Mouse (Mus musculus) spleen, adult 2 months (tissue): Measurements from ENCODE around the gene Iqcd. TPM values are rescaled to one million over a fixed set of nuclear protein-coding genes. Genes with fewer than 3 reads are reported as not detected.
A peak's percentile ranks its signal among the peaks of the same experiment; 100 is the strongest.

ENCODE experiments used
- DNase-seq, 2 experiments: peaks; one replicate each; pipeline versions ENCODE4 v3.0.0 to v3.0.0-alpha.2; 2012 to 2021; ENCODE audit warnings: low spot score in 2 of 2, low read depth in 1 of 2
- H3K27ac ChIP-seq: fragments of 200-500 bp; 2 replicates; pipeline ENCODE4 v1.5.1; 2012; ENCODE audit warnings: low read length, inconsistent platforms; ENCODE audit not compliant: insufficient read depth
- H3K27me3 ChIP-seq: fragments of 200-500 bp; 2 replicates; pipeline ENCODE4 v1.6.1; 2012; ENCODE audit warnings: mild to moderate bottlenecking, moderate library complexity, low read length, inconsistent platforms; ENCODE audit not compliant: control insufficient read depth, insufficient read depth
- H3K36me3 ChIP-seq: fragments of 200-500 bp; 2 replicates; pipeline ENCODE4 v1.6.1; 2012; ENCODE audit warnings: mild to moderate bottlenecking, low read length, inconsistent platforms; ENCODE audit not compliant: control insufficient read depth, insufficient read depth
- H3K4me1 ChIP-seq: fragments of 200-500 bp; 2 replicates; pipeline ENCODE4 v1.6.1; 2011; ENCODE audit warnings: inconsistent platforms; ENCODE audit not compliant: control insufficient read depth, insufficient read depth, insufficient read length
- H3K4me3 ChIP-seq: fragments of 200-500 bp; 2 replicates; pipeline ENCODE4 v1.5.1; 2011; ENCODE audit warnings: mild to moderate bottlenecking, inconsistent platforms; ENCODE audit not compliant: insufficient read depth, insufficient read length; ENCODE audit errors: extremely low read depth
- CTCF ChIP-seq: fragments of 200-500 bp; IDR thresholded peaks from 2 replicates; pipeline ENCODE4 v1.5.1; 2011; ENCODE audit warnings: mild to moderate bottlenecking, inconsistent platforms; ENCODE audit not compliant: insufficient read depth, insufficient read length, insufficient replicate concordance; ENCODE audit errors: extremely low read depth
- POLR2A ChIP-seq: fragments of 200-500 bp; IDR thresholded peaks from 2 replicates; pipeline ENCODE4 v1.6.1; 2011; ENCODE audit warnings: low read depth, low read length, inconsistent platforms
- WGBS: fragments of 180-500 bp; shearing (Covaris S2); methylation state at CpG from one replicate; pipeline ENCODE4 v1.1.7; 2018; 5-methylcytosine and 5-hydroxymethylcytosine counted together
- polyA plus RNA-seq: library from polyadenylated mRNA; depleted of rRNA; stranded (reverse); fragments of >200 nt; gene quantifications from 2 replicates; pipeline ENCODE4 v1.2.3, GENCODE M21; 2012

Iqcd gene
- polyA plus RNA-seq, 1 experiment = 0.40 TPM

DNA sequence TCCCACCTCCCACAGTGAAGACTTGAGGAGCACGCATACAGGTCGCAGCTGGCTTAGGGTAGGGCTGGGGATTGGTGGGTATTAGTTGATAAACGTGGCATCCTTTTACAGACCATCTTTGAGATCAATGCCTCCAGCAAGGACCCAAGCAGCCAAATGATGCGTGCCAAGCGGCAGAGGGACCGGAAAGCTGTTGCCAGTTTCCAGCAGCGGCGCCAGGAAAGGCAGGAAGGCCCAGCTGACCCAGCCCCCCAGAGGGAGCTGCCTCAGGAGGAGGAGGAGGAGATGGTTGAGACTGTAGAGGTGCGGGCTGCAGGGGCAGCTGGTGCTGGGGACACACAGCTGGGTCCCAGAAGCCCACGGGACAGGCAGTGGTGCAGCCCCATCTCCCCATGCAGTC lies 35.6 kb downstream of the Iqcd start:
- peaks cover 14% of the 10 kb centered on the region; the same call in 1 of the 2 replicates for H3K4me1 ChIP-seq

DNA sequence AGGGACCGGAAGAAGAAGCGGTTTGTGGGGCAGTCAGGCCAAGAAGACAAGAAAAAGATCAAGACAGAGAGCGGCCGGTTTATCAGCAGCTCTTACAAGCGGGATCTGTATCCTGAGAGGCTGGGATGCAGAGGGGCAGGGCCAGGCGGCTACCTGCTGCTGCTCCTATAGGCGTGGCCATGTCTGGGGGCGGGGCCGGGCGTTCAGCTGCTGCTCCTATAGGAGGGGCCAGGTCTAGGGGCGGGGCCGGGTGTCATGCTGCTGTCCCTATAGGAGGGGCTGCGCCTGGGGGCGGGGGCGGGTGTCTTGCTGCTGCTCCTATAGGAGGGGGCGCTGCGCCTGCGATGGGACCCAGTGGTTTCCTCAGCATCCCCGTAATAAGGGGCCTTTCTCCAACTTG lies 37.6 kb downstream of the Iqcd start:
- no peak overlapping the region for H3K27ac ChIP-seq
- 91% methylated on average over 17 of the region's 19 CpGs for WGBS
- no peak for TF ChIP-seq CTCF
- TF ChIP-seq POLR2A = no peak
- peaks cover 53% of the 10 kb centered on the region for H3K36me3 ChIP-seq
- peaks cover 2% of the 10 kb centered on the region; the same call in 1 of the 2 replicates for H3K27me3 ChIP-seq
- peaks cover 21% of the 10 kb centered on the region; the same call in 1 of the 2 replicates for H3K4me1 ChIP-seq
- H3K4me3 ChIP-seq = no peak overlapping the region
- no peak for DNase-seq

More for the DNA sequence above, 35.6 kb downstream of the Iqcd start:
- Histone ChIP-seq H3K27ac (no peak overlapping the region), H3K36me3 (peaks cover 63% of the 10 kb centered on the region), H3K4me3 (no peak overlapping the region), H3K27me3 (no peaks in the 10 kb centered on the region)
- no peak for DNase-seq
- TF ChIP-seq CTCF = no peak
- TF ChIP-seq POLR2A = no peak
- 79% methylated on average over 10 of the region's 10 CpGs for WGBS

DNA sequence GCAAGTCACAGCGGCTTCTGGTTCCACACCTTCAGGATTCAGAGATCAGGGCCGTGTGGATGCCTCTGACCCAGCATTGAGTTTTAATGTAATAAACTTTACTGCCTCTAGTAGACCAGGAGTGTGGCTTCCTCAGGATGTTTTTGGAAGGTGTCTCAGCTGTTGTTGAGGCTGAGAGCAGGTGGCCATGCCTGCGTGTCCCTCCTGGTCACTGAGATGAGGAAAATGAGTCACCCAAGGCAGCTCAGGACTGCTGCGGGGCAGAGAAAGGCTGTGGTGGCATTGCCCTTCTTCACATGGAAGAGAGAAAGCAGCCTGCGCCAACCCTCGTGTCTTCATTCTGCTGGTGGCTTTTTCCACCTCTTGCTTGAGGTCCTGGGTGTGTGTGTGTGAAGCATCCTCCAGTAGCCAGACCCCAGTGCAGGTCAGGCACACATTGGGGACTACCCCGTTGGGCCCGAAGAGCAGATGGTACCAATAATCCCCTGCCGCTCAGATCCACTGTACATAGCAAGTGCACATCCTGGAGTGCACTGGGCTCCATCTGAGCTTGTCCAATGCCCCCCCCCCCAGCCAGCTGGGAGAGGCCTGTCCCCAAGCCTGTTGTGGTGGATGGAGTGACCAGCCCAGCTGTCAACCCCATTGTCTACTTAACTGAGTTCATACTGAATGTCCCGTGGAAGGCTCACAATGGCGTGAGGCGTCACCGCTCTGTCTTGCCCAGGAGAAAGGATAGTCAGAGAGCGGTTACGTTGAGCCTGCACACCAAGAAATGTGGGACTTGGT lies 38.9 kb downstream of the Iqcd start:
- H3K4me1 ChIP-seq = peaks cover 10% of the 10 kb centered on the region; the same call in 1 of the 2 replicates

DNA sequence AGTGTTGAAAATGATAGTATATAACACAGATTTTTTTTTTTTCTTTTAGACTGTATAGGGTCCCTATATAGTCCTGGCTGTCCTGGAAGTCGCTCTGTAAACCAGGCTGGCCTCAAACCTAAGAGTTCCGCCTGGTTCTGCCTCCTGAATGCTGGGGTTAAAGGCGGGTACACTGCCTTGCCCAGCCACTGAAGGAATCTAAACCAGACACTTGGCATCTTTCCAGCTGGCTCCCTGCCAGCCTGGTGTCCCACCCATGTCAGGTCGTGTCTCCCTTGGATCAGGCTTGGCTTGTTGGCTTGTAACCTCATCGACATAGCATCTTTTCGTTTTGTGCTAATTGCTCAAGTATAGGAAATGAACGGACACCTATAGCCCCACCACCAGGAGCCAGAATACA lies 39.8 kb downstream of the Iqcd start:
- TF ChIP-seq POLR2A (no peak), CTCF (no peak)
- Histone ChIP-seq H3K27me3 (peaks cover 2% of the 10 kb centered on the region; the same call in 1 of the 2 replicates), H3K4me1 (peaks cover 10% of the 10 kb centered on the region; the same call in 1 of the 2 replicates), H3K27ac (no peak overlapping the region), H3K4me3 (no peak overlapping the region), H3K36me3 (peaks cover 40% of the 10 kb centered on the region)
- WGBS = 61% methylated on average over 7 of the region's 7 CpGs
- DNase-seq = no peak

More for the DNA sequence above, 38.9 kb downstream of the Iqcd start:
- DNase-seq = no peak
- Histone ChIP-seq H3K4me3 (no peak overlapping the region), H3K36me3 (peaks cover 47% of the 10 kb centered on the region), H3K27ac (no peak overlapping the region), H3K27me3 (peaks cover 2% of the 10 kb centered on the region; the same call in 1 of the 2 replicates)
- TF ChIP-seq POLR2A (no peak), CTCF (no peak)
- WGBS = 91% methylated on average over 15 of the region's 15 CpGs

DNA sequence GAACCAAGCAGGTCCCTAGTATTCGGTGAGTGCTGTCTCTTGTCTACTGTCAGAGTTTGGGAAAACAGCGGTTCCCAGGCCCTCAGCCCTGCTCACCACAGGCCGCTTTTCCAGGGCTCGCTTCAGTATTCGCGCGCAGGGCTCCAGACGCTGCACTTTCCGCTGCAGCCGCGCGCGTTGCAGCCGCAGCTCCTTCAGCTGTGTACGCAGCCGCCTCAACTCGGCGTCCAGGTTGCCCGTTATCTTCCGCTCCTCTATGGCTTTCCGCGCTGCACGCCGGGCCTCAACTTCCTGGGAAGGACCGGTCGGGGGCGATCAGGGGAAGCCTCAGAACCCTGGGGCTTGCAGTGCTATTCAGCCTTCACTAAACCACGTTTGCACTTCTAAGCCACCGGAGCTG lies 42.3 kb downstream of the Iqcd start:
- WGBS = 3% methylated on average over 29 of the region's 29 CpGs
- H3K4me1 ChIP-seq = peaks cover 17% of the 10 kb centered on the region; the same call in 1 of the 2 replicates
- H3K4me3 ChIP-seq = peak overlapping the region; percentile 11; the same call in 1 of the 2 replicates
- no peak for TF ChIP-seq CTCF
- TF ChIP-seq POLR2A = no peak
- no peak overlapping the region for H3K27ac ChIP-seq
- DNase-seq = no peak
- H3K36me3 ChIP-seq = peaks cover 19% of the 10 kb centered on the region
- H3K27me3 ChIP-seq = peaks cover 2% of the 10 kb centered on the region; the same call in 1 of the 2 replicates

DNA sequence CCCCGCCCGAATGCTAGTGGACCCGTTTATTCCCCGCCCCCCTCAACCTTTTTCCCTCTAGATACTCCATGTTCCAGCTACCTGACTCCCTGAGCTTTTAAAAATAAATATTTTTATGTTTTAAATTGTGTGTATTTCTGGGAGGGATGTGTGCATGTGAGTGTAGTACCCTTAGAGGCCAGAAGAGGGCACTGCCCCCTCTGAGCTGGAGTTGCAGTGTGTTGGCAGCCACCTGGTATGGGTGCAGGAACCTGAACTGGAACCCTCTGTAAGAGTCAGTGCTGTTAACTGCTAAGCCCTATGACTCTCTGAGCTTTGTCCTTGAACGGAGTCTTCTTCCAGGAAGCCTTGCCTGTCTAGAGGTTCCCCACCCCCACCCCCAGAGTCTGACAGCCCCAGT lies 43.1 kb downstream of the Iqcd start:
- H3K36me3 ChIP-seq = peaks cover 11% of the 10 kb centered on the region
- no peak overlapping the region for H3K4me3 ChIP-seq
- H3K27me3 ChIP-seq = peaks cover 2% of the 10 kb centered on the region; the same call in 1 of the 2 replicates
- 97% methylated on average over 5 of the region's 5 CpGs for WGBS
- H3K4me1 ChIP-seq = peaks cover 17% of the 10 kb centered on the region; the same call in 1 of the 2 replicates
- H3K27ac ChIP-seq = no peak overlapping the region
- TF ChIP-seq POLR2A (no peak), CTCF (no peak)
- DNase-seq = no peak

DNA sequence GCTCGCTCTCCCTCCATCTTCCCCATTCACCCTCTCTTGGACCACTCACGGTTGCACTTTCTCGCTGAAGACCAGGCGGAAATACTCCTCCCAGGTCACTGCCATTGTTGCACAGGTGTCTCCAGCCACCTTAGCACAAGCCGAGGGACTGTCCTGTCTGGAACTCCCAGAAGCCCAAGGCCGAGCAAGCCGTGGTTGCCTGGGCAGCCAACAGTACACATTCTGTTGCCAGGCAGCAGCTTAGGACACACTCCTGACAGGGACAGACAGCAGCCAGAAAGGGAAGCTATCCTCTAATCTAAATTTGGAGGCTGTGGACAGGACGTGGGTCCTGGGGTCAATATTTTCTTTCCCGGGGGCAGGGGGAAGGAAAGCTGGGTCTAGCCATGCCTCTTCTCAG lies 45.3 kb downstream of the Iqcd start, which contains the start of gene Cfap73:
Gene Cfap73, minus strand, starts transcription at position 105 of the 400 bp plus-strand sequence.
- no peak for DNase-seq
- peaks cover 17% of the 10 kb centered on the region; the same call in 1 of the 2 replicates for H3K4me1 ChIP-seq
- no peak within 1 kb of the TSS for H3K4me3 ChIP-seq
- WGBS = 63% methylated on average over 9 of the region's 9 CpGs
- peaks cover 2% of the 10 kb centered on the region; the same call in 1 of the 2 replicates for H3K27me3 ChIP-seq
- no peak for TF ChIP-seq CTCF
- TF ChIP-seq POLR2A = no peak
- no peaks in the 10 kb centered on the region for H3K36me3 ChIP-seq
- no peak within 1 kb of the TSS for H3K27ac ChIP-seq
